Mouse (Mus musculus) heart, adult 11 months (tissue): ENCODE measurements around the gene Btn1a1.

Source experiments
- DNase-seq: peaks from one replicate; pipeline ENCODE4 v3.0.0; 2022

Gene Btn1a1

DNA sequence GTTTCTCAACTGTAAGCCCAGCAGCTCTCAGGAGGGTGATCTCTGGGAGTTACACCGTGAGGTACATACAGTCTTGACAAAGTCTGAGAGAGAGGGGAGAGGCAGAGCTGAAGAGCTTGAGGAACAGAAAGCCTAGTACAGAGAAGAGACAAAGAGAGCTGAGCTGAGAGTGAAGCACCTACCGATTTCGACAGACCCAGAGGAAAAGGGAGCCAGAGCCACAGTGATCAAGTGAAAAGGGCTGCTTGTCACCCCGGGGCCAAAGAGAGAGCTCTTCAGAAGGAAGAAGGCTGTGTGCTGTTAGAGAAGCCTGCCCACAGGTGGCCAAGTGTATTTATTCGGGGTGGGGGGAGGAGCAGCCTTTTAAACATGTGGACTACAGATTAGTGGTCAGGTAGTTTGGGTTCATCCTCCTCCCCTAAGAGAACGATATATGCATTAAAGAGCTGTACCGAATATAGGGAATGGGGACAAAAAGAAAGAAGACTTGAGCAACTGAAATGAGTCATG, at the start of gene Btn1a1:
TSS of gene Btn1a1 (minus strand) at position 302 of the 510 bp plus-strand sequence.
- peak; percentile 55 for DNase-seq

DNA sequence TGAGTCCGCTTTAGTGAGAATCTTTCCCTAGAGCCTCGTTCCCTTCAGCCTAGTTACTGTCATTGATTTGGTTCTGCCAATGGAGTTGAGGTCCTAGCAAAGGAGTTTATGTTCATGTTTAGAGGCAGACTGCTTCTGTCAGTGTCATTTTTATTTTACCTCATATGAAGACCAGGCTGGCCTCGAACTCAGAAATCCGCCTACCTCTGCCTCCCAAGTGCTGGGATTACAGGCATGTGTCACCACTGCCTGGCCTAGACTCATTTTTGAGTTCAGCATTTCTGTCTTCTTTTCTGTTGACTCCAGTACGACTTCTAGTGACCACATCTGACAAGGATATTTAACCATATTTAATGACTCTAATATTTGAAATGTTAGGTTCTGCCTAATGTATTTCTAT, 49.6 kb upstream of the Btn1a1 start:
- DNase-seq: no peak

GRCm38 (mm10) chr13:23513517-23513916, 47.8 kb upstream of the Btn1a1 start:
- DNase-seq: no peak

DNA sequence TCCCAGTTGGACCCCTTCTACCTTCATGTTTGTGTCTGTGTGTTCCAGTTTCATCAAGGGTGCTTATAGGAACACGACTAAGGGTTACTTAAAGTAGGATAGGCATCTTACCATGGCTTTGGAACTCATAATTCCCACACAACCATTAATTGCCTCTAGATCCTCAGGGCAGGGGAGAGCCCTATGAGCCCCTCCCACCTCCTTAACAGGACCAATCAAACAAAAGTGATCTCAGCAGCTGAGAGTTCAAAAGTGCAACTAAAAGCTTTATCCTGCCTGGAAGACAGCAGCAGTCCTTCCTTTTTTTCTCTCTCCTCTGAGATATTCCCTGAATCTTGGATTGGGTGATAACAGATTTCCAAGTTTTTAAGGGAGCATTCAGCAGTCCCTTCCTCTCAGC, 44.4 kb upstream of the Btn1a1 start:
- DNase-seq: peak; percentile 36

DNA sequence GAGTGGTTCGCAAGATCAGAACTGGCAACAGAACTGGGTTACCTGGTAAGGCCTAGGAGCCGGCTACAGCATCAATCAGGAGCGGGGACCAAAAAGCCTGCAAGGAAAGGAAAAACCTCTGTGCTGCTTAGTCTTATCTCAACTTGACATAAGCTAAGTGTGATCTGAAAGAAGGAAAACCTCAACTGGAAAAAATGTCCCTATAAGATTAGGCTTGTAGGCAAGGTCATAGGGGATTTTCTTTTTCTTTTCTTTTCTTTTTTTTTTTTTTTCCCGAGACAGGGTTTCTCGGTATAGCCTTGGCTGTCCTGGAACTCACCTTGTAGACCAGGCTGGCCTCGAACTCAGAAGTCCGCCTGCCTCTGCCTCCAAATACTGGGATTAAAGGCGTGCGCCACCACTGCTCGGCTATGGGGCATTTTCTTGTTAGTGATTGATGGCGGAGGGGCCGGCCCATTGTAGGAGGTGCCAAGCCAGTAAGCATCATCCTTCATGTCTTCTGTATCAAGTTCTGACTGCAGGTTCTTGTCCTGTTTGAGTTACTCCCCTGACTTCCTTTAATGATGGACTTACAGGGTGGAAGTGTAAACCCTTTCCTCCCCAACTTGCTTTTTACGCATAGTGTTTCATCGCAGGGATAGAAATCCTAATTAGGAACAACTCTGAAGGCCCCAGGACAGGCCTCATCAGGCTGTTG, 41.3 kb upstream of the Btn1a1 start:
- peak; percentile 80 for DNase-seq

- DNase-seq: peak; percentile 70
Observed at GRCm38 (mm10) chr13:23506351-23506750, 40.6 kb upstream of the Btn1a1 start.

DNA sequence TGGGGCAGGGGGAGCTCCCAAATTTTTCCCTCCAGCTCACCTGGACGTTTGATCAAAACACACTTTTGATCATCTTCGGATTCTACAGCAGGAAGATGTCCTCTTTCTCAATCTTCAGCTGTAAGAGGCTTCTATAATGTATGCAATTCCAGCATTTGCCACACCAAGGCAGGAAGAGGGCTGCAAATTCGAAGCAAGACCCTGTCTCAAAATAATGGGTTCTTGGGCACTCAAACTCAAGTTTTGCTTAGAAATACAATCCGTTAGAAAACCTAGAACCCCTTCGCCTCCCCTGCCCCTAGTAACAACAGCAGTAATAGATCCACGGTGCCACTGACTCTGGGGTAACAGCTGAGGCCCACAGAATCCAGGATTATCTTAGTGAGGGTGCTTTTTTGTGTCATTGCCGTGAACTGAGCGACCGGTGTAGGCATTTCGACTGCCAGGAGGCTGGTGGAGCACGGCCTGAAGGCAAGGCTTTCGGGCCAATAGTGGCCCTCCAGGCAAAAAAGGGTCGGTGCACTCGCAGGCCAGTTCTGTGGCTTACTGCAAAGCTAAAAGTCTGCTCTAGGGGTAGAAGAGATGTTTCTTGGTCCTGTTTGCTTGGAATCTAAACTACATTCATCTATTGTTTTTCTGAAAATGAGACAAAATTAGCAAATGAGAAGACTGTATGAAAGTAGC, 40.1 kb upstream of the Btn1a1 start:
- peak; percentile 50 for DNase-seq

GRCm38 (mm10) chr13:23503797-23504196, 38.1 kb upstream of the Btn1a1 start:
- DNase-seq: no peak

DNA sequence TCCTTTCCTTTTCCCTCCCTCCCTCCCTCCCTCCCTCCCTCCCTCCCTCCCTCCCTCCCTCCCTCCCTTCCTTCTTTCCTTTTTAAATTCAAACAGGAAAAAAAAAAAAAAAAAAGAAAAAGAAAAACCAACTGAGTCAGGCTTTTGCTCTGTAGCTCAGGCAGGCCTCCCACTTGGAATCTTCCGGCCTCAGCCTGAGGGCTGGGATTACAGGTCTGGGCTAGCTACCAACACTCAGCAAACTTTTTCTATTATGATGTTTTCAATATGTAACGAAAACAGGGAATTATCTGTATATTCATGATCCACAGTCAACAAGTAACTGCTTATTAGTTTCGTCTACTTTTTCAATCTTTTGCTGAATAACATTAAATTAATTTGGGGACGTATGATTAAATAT, 37.2 kb upstream of the Btn1a1 start:
- no peak for DNase-seq

GRCm38 (mm10) chr13:23502031-23502567, 36.4 kb upstream of the Btn1a1 start:
- no peak for DNase-seq

- no peak for DNase-seq
Observed at GRCm38 (mm10) chr13:23501511-23501910, 35.8 kb upstream of the Btn1a1 start.

DNA sequence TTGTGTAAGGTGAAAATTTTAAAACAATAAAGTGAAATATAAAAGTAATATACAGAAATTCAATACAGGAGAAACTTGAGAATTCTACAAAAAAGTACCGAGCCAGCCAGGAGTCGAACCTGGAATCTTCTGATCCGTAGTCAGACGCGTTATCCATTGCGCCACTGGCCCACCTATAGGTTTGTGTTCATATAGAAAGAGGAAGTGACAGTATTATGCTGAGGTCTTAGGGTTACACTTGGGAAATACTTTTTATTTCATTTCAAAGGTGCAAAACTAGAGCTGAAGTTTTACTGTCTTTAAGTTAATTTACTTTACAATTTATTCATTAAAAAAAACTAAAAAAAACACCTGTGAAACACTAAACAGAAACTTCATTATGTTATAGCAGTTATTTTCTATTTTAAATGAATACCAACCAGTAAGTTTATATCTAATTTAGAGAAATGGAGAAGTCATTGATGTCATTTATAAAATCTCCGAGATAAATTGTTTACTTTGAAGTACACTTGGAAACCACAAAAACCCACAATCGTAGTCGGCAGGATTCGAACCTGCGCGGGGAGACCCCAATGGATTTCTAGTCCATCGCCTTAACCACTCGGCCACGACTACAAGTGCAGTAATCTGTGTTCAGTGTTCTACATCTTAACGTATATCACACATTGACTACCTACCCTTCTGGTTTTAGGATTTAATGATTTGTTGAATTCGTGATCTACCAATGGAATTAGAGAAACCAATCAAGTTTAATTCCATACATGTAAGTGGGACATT, 34.9 kb upstream of the Btn1a1 start:
- DNase-seq: peak; percentile 94

DNA sequence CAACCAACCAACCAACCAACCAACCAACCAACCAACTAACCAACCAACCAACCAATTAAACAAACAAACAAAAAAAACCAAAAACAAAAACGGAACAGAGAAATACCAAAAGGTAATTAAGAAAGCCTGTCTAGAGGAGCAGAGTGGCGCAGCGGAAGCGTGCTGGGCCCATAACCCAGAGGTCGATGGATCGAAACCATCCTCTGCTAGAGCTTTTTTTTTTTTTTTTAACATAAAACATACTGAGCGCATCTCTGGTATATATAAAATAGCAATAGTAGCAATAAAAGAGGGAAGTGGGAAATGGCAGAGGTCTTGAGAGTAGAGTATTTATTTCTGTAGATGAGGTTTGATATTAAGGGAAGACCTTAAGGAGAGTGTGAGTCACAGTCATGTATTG, 34.2 kb upstream of the Btn1a1 start:
- no peak for DNase-seq

DNA sequence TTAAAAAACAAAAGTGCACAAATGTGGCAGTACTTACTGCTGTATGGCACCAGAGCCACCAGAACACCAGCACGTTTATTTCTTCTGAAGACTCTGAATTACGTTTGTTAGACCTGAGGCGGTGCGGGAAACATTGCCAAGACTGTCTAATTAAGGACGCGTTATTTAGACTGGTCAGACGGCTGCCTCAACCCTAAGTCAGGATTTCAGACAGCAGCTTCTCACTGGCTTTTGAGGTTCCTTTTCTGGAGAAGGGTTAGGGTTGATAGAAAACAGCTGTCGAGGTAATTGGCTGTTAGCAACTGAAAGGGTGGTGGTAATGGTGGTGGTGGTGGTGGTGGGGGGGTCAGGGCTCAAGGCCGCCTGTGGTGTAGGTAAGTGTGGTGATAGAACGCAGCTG, 33.0 kb upstream of the Btn1a1 start:
- DNase-seq: no peak

GRCm38 (mm10) chr13:23497656-23498321, 32.1 kb upstream of the Btn1a1 start:
- no peak for DNase-seq

- DNase-seq: no peak
Observed at GRCm38 (mm10) chr13:23495526-23495925, 29.8 kb upstream of the Btn1a1 start.

DNA sequence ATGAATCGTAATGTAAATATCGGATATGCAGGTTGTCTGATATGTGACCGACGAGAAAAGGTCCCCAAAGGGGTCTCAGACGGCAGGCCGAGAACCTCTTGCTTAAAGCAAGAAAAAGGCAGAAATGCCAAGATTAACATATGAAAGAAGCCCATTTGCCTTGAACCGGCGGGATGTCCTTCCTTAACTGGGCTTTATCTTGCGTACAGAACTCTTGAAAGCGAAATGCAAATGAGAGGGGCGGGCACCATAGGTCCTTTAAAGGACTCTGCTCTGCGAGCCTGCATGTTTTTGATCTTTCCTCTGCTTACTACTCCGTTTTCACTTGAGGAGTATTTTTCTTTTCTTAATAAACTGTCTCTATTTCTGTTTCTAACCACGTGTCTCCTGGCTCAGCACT, 26.3 kb upstream of the Btn1a1 start:
- DNase-seq: no peak

DNA sequence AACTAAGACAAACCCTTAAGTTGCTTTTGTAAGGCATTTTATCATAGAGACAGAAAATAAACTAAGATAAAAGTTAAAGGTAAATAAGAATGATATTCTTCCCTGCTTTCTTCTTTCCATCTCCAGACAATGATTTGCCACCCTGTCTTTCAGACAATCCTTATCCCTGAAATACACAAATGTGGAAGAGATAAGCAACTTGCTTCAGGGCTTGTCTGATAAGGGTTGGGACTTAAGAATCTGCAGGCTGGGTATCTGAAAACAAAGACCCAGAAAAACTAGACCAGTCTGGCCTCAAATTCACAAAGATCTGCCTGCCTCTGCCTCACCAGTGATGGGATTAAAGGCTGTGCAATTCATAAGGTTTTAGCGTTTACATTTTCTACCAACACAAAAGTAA, 25.6 kb upstream of the Btn1a1 start:
- no peak for DNase-seq

DNA sequence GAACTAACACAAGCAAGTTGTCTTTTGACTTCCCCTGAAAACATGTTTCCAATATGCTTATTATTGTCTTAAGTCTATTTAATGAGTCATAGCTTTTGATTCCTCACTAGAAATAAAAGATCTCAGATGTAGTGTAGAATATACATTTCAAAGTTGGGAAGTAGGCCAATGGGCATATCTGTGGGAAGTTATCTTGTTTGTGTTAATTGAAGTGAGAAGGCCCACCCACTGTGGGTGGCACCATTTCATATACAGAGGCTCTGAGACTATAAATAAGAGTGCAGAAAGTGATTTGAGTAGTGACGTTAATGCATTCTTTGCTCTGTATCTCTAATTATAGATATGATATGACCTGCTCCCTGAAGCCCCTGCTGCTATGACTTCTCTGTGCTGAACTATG, 25.2 kb upstream of the Btn1a1 start:
- no peak for DNase-seq

GRCm38 (mm10) chr13:23488400-23489322, 23.0 kb upstream of the Btn1a1 start, which contains the start of gene Btn2a2:
Btn2a2 (minus strand) TSS chr13:23488857.
- DNase-seq: peak; percentile 97

DNA sequence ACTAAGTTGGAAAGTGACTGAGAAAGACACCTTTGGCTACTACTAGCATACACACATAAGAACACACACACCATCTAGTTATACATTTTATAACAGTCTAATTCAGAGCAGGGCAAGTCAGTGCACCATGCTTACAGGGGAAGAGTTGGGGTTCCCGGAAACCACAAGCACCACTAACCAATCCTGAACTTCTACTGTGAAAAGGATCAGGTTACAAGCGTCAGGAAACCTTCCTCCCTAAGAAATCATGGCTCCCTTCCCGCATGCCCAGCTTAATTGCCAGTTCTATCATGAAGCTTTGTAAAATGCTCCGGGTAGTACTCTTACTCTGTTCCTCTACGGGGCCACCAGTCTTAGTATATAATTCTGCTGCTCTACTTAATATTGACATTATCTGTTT, 19.6 kb upstream of the Btn1a1 start:
- DNase-seq: peak; percentile 63

DNA sequence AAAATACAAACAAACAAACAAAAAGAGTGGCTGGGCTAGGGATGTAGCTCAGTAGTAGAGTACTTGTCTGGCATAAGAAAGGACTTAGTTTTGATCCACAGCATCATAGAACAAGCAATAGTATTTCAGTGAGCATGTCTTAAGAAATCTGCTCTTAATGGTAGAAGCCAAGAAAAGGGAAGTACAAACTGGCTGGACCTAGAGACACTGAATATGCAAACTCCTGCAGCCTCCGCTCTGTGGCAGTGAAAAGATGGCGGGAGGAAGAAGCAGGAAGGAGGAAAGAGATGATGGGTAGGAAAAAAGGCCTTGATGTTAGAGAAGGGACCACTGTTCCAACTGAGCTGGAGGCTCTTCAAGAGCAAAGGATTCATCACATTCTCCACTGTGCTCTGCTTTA, 17.5 kb upstream of the Btn1a1 start:
- peak; percentile 46 for DNase-seq
